Mouse (Mus musculus) intestine, embryonic 16.5 days (tissue): Measurements from ENCODE around the gene 1700029J07Rik. TPM values are rescaled to one million over a fixed set of nuclear protein-coding genes. Genes with fewer than 3 reads are reported as not detected.
A peak's percentile ranks its signal among the peaks of the same experiment; 100 is the strongest.

Experiments used
- ATAC-seq: fragments of 200-750 bp; cut with Nextera tagmentation; 2 replicates; pipeline ENCODE4 v1.8.0; 2017; ENCODE audit warnings: moderate TSS enrichment, moderate library complexity
- H3K27ac ChIP-seq: fragments of 300-500 bp; sonication (generic); 2 replicates; pipeline ENCODE4 v1.5.1; 2014; ENCODE audit warnings: mild to moderate bottlenecking, low read length
- H3K27me3 ChIP-seq: fragments of 300-500 bp; sonication (generic); replicated peaks from 2 replicates; pipeline ENCODE4 v1.6.1; 2014; ENCODE audit warnings: low read length, control low read depth, mixed read lengths; ENCODE audit not compliant: control insufficient read depth, insufficient read depth
- H3K36me3 ChIP-seq: fragments of 300-500 bp; sonication (generic); 2 replicates; pipeline ENCODE4 v1.6.1; 2014; ENCODE audit warnings: low read length, control low read depth; ENCODE audit not compliant: control insufficient read depth, insufficient read depth
- H3K4me1 ChIP-seq: fragments of 300-500 bp; sonication (generic); 2 replicates; pipeline ENCODE4 v1.6.1; 2014; ENCODE audit warnings: low read length, control low read depth, mixed read lengths; ENCODE audit not compliant: control insufficient read depth, insufficient read depth
- H3K4me2 ChIP-seq: fragments of 300-500 bp; sonication (generic); 2 replicates; pipeline ENCODE4 v1.6.1; 2014; ENCODE audit warnings: low read depth, low read length, control low read depth
- H3K4me3 ChIP-seq: fragments of 300-500 bp; sonication (generic); 2 replicates; pipeline ENCODE4 v1.5.1; 2014; ENCODE audit warnings: mild to moderate bottlenecking, low read length
- H3K9ac ChIP-seq: fragments of 300-500 bp; sonication (generic); 2 replicates; pipeline ENCODE4 v1.6.1; 2014; ENCODE audit warnings: low read depth, low read length
- H3K9me3 ChIP-seq: fragments of 300-500 bp; sonication (generic); 2 replicates; pipeline ENCODE4 v1.6.1; 2016; ENCODE audit warnings: low read length, control low read depth; ENCODE audit not compliant: control insufficient read depth
- WGBS: fragments of 180-500 bp; shearing (Covaris S2); extraction: QIAGEN DNeasy Blood & Tissue Kit; methylation state at CpG from one replicate; pipeline ENCODE4 v1.1.7; 2014; 5-methylcytosine and 5-hydroxymethylcytosine counted together
- polyA plus RNA-seq: library from polyadenylated mRNA; unstranded; fragments of >200 nt; fragmentation: Nextera tagmentation; extraction: Ambion mirVana; gene quantifications from 2 replicates; pipeline ENCODE4 v1.2.1, GENCODE M21; 2015

1700029J07Rik gene
- polyA plus RNA-seq, 1 experiment from 2014 or later: 2.2 TPM

- peaks cover 3% of the 10 kb centered on the region; the same call in 1 of the 2 replicates for H3K36me3 ChIP-seq
- 0 out of 2 replicates have a peak, but pooled peaks cover 3% of the 10 kb centered on the region for H3K9me3 ChIP-seq
- no peak overlapping the region for H3K27ac ChIP-seq
- 0 out of 2 replicates have a peak, but pooled peaks cover 3% of the 10 kb centered on the region for H3K4me1 ChIP-seq
- H3K4me2 ChIP-seq: peak overlapping the region; percentile 57
- 55% methylated on average over 11 of the region's 11 CpGs for WGBS
- peak overlapping the region; percentile 57 for H3K4me3 ChIP-seq
- H3K9ac ChIP-seq: peak overlapping the region; percentile 63
- peak; percentile 21 for ATAC-seq
- no peaks in the 10 kb centered on the region for H3K27me3 ChIP-seq
Measured at GRCm38 (mm10) chr8:45975837-45976468, 901 bp upstream of the 1700029J07Rik start.

- Histone ChIP-seq H3K9ac (no peak overlapping the region), H3K4me2 (peak overlapping the region; percentile 65; the same call in 1 of the 2 replicates), H3K27me3 (no peaks in the 10 kb centered on the region), H3K4me1 (0 out of 2 replicates have a peak, but pooled peaks cover 3% of the 10 kb centered on the region), H3K4me3 (no peak overlapping the region), H3K27ac (no peak overlapping the region), H3K36me3 (peaks cover 3% of the 10 kb centered on the region; the same call in 1 of the 2 replicates), H3K9me3 (0 out of 2 replicates have a peak, but pooled peaks cover 3% of the 10 kb centered on the region)
- ATAC-seq: no peak
- 68% methylated on average over 8 of the region's 8 CpGs for WGBS
Measured at GRCm38 (mm10) chr8:45973988-45974505, 1.0 kb downstream of the 1700029J07Rik start.

GRCm38 (mm10) chr8:45970894-45971293 is 4.2 kb downstream of the 1700029J07Rik start:
- WGBS: 95% methylated on average over 12 of the region's 12 CpGs
- H3K27me3 ChIP-seq: no peaks in the 10 kb centered on the region
- no peaks in the 10 kb centered on the region for H3K36me3 ChIP-seq

GRCm38 (mm10) chr8:45950622-45951021 is 24.4 kb downstream of the 1700029J07Rik start:
- no peak overlapping the region for H3K9ac ChIP-seq
- no peak overlapping the region for H3K4me3 ChIP-seq
- no peak for ATAC-seq
- H3K9me3 ChIP-seq: no peaks in the 10 kb centered on the region
- H3K36me3 ChIP-seq: no peaks in the 10 kb centered on the region
- H3K4me1 ChIP-seq: no peaks in the 10 kb centered on the region
- WGBS: 67% methylated on average over 2 of the region's 2 CpGs
- no peaks in the 10 kb centered on the region for H3K27me3 ChIP-seq
- no peak overlapping the region for H3K27ac ChIP-seq
- H3K4me2 ChIP-seq: no peak overlapping the region

More at GRCm38 (mm10) chr8:45970894-45971293, 4.2 kb downstream of the 1700029J07Rik start:
- no peak overlapping the region for H3K4me3 ChIP-seq
- no peak overlapping the region for H3K4me2 ChIP-seq
- H3K4me1 ChIP-seq: 0 out of 2 replicates have a peak, but pooled peaks cover under 1% of the 10 kb centered on the region
- no peaks in the 10 kb centered on the region for H3K9me3 ChIP-seq
- H3K27ac ChIP-seq: no peak overlapping the region
- no peak overlapping the region for H3K9ac ChIP-seq
- ATAC-seq: no peak

GRCm38 (mm10) chr8:45946283-45946682 is 28.8 kb downstream of the 1700029J07Rik start:
- H3K9me3 ChIP-seq: no peaks in the 10 kb centered on the region
- WGBS: 90% methylated on average over 4 of the region's 4 CpGs
- no peak overlapping the region for H3K9ac ChIP-seq
- no peaks in the 10 kb centered on the region for H3K4me1 ChIP-seq
- H3K4me3 ChIP-seq: no peak overlapping the region
- H3K27me3 ChIP-seq: no peaks in the 10 kb centered on the region
- H3K27ac ChIP-seq: no peak overlapping the region
- H3K36me3 ChIP-seq: no peaks in the 10 kb centered on the region
- no peak overlapping the region for H3K4me2 ChIP-seq
- no peak for ATAC-seq

- H3K27me3 ChIP-seq: 0 out of 2 replicates have a peak, but pooled peaks cover 2% of the 10 kb centered on the region
- no peaks in the 10 kb centered on the region for H3K4me1 ChIP-seq
- no peak overlapping the region for H3K9ac ChIP-seq
- H3K9me3 ChIP-seq: no peaks in the 10 kb centered on the region
- H3K36me3 ChIP-seq: no peaks in the 10 kb centered on the region
- no peak for ATAC-seq
- no peak overlapping the region for H3K4me2 ChIP-seq
- H3K4me3 ChIP-seq: no peak overlapping the region
- WGBS: 89% methylated on average over 9 of the region's 9 CpGs
- no peak overlapping the region for H3K27ac ChIP-seq
Measured at GRCm38 (mm10) chr8:45936986-45937385, 38.1 kb downstream of the 1700029J07Rik start.

- Histone ChIP-seq H3K9me3 (no peaks in the 10 kb centered on the region), H3K4me1 (no peaks in the 10 kb centered on the region), H3K9ac (peak within 1 kb of the TSS; percentile 4; the same call in 1 of the 2 replicates), H3K4me2 (peak within 1 kb of the TSS; percentile 47), H3K27me3 (0 out of 2 replicates have a peak, but pooled peaks cover 2% of the 10 kb centered on the region), H3K4me3 (peak within 1 kb of the TSS; percentile 33), H3K36me3 (no peaks in the 10 kb centered on the region), H3K27ac (no peak within 1 kb of the TSS)
- WGBS: 4% methylated on average over 23 of the region's 23 CpGs
- ATAC-seq: peak; percentile 83
Measured at GRCm38 (mm10) chr8:45934582-45935014, 40.5 kb downstream of the 1700029J07Rik start, which contains the start of gene Ccdc110. Ccdc110 (plus strand) TSS chr8:45934619.

- Histone ChIP-seq H3K4me1 (no peaks in the 10 kb centered on the region), H3K27me3 (no peaks in the 10 kb centered on the region), H3K36me3 (no peaks in the 10 kb centered on the region), H3K4me2 (no peak overlapping the region), H3K4me3 (no peak overlapping the region), H3K9me3 (no peaks in the 10 kb centered on the region), H3K27ac (no peak overlapping the region), H3K9ac (no peak overlapping the region)
- WGBS: 94% methylated on average over 7 of the region's 7 CpGs
- ATAC-seq: no peak
Measured at GRCm38 (mm10) chr8:45922116-45922515, 52.9 kb downstream of the 1700029J07Rik start.

- H3K9me3 ChIP-seq: no peaks in the 10 kb centered on the region
- no peak overlapping the region for H3K4me2 ChIP-seq
- H3K4me3 ChIP-seq: no peak overlapping the region
- H3K4me1 ChIP-seq: no peaks in the 10 kb centered on the region
- no peak overlapping the region for H3K9ac ChIP-seq
- H3K27me3 ChIP-seq: no peaks in the 10 kb centered on the region
- 90% methylated on average over 7 of the region's 7 CpGs for WGBS
- H3K27ac ChIP-seq: no peak overlapping the region
- no peak for ATAC-seq
- no peaks in the 10 kb centered on the region for H3K36me3 ChIP-seq
Measured at GRCm38 (mm10) chr8:45920392-45920791, 54.7 kb downstream of the 1700029J07Rik start.
